Mouse (Mus musculus): ENCODE measurements at regions not wholly inside any gene's neighbourhood (a gene's known extent, or its start where the extent isn't known, plus 50 kb on each side); places are given as distances from the start of the nearest gene placed in this dataset.

DNA sequence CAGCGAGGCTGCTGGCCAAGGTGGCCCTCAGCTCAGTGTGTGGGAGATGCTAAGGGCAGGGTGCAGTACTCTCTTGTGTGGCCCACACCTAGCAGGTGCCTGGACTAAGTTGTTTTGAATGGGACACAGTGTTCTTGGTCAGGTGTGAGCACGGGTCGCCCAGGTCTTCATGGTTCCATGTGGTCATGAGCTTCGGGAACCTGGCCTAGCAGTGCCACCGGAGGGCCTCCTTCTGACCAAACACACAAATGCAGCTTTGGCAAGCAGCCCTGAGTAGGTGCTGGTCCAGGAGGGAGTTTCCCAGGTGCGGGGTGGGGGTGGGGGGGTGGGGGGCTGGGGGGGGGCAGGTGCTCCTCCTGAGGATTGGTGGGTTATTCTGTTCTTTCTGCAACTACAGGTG is 127.6 kb downstream of the Gadd45g start:
- Histone ChIP-seq H3K4me1 (ENCODE audit: control insufficient read depth, insufficient read depth, low read length) (no peaks in the 10 kb centered on the region), H3K27ac (ENCODE audit: control insufficient read depth, insufficient read depth, low read depth, low read length) (no peak overlapping the region), H3K36me3 (ENCODE audit: control insufficient read depth, insufficient read depth, low read length) (no peaks in the 10 kb centered on the region), H3K4me3 (ENCODE audit: control insufficient read depth, low read depth, low read length) (no peak overlapping the region), H3K27me3 (ENCODE audit: control insufficient read depth, insufficient read depth, low read length) (no peaks in the 10 kb centered on the region)
- TF ChIP-seq CTCF (IDR thresholded peaks at IDR 0.05; ENCODE audit: control insufficient read depth, insufficient read depth, insufficient replicate concordance, low read depth, low read length) = no peak
- no peak for TF ChIP-seq POLR2A (IDR thresholded peaks at IDR 0.05; ENCODE audit: control insufficient read depth, low read depth, low read length)

- Histone ChIP-seq H3K27me3 (ENCODE audit: control insufficient read depth, insufficient read depth, low read length) (no peaks in the 10 kb centered on the region), H3K36me3 (ENCODE audit: control insufficient read depth, insufficient read depth, low read length) (no peaks in the 10 kb centered on the region), H3K4me3 (ENCODE audit: control insufficient read depth, low read depth, low read length) (no peak overlapping the region), H3K4me1 (ENCODE audit: control insufficient read depth, insufficient read depth, low read length) (no peaks in the 10 kb centered on the region), H3K27ac (ENCODE audit: control insufficient read depth, insufficient read depth, low read depth, low read length) (no peak overlapping the region)
- TF ChIP-seq POLR2A (IDR thresholded peaks at IDR 0.05; ENCODE audit: control insufficient read depth, low read depth, low read length) (no peak), CTCF (IDR thresholded peaks at IDR 0.05; ENCODE audit: control insufficient read depth, insufficient read depth, insufficient replicate concordance, low read depth, low read length) (no peak)
Measured at GRCm38 (mm10) chr13:51975330-51975729, 128.9 kb downstream of the Gadd45g start.

DNA sequence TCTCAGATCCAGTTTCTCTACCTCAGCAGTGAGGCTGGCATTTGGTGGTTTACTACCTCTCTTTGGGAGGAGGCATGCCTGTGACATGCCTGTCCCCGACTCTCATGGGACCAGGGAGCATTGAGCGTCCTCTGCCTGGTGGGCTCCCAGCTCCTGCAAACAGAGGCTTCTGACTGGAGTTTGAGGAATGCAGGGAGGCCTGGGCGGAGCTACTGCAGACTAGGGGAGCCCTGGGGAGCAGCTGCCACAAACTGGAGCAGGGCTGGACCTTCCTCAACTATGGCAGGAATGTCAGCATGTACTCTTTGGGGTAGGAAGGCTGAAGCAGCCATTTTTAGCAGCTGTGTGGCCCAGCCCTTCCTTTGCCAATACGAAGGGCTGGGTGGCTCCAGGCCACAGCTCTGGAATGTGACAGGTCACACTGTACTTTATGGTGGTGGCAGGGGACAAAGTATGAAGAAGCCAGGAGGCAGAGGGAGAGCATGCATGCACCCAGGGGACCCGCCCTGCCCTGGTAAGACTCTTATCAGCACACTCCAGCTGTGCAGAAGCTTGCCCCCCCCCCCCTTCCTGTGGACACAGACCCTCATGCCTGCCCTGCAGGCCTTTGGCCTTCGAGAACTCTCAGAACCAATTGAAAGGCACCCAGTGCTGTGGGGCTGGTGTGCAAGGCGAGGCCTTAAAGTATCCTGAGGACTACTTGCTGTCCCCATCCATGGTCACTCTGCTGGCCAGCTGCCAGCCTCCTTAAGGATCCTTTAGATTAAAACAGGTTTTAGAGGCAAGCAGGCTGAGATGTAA is 129.5 kb downstream of the Gadd45g start:
- no peak overlapping the region for H3K4me3 ChIP-seq (ENCODE audit: control insufficient read depth, low read depth, low read length)
- TF ChIP-seq CTCF (IDR thresholded peaks at IDR 0.05; ENCODE audit: control insufficient read depth, insufficient read depth, insufficient replicate concordance, low read depth, low read length) = no peak
- TF ChIP-seq POLR2A (IDR thresholded peaks at IDR 0.05; ENCODE audit: control insufficient read depth, low read depth, low read length) = no peak

DNA sequence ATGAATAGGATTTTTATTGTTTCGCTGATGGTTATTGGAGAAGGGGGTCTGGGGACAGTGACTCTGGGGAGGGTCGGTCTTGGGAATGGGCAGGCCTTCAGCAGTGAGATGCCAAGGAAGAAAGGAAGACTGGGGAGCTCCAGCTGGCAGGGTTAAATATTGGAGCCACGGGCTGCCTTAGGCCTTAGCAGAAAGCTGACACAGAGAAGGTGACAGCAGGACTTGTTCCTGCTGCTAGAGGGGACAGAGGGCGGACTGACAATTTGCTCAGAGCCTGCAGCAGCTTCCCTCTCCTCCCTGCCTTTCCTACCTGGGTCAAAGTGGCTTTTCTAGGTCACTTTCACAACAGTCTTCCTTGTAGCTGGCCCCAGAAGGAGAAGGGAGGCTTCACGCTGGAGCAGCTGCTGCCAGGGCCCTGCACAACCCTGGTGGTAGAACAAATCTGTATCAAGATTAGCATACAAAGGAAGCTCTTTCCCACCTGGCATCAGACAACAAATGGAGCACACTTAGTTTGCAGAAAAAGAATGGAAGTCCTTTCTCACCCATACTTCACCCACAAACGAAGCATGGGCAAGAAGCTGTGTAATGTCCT is 130.2 kb downstream of the Gadd45g start:
- no peaks in the 10 kb centered on the region for H3K4me1 ChIP-seq (ENCODE audit: control insufficient read depth, insufficient read depth, low read length)
- no peaks in the 10 kb centered on the region for H3K36me3 ChIP-seq (ENCODE audit: control insufficient read depth, insufficient read depth, low read length)
- no peaks in the 10 kb centered on the region for H3K27me3 ChIP-seq (ENCODE audit: control insufficient read depth, insufficient read depth, low read length)
- TF ChIP-seq CTCF (IDR thresholded peaks at IDR 0.05; ENCODE audit: control insufficient read depth, insufficient read depth, insufficient replicate concordance, low read depth, low read length) (no peak), POLR2A (IDR thresholded peaks at IDR 0.05; ENCODE audit: control insufficient read depth, low read depth, low read length) (no peak)
- H3K4me3 ChIP-seq (ENCODE audit: control insufficient read depth, low read depth, low read length) = no peak overlapping the region
- no peak overlapping the region for H3K27ac ChIP-seq (ENCODE audit: control insufficient read depth, insufficient read depth, low read depth, low read length)

More for the DNA sequence above, 129.5 kb downstream of the Gadd45g start:
- H3K27me3 ChIP-seq (ENCODE audit: control insufficient read depth, insufficient read depth, low read length) = no peaks in the 10 kb centered on the region
- no peaks in the 10 kb centered on the region for H3K36me3 ChIP-seq (ENCODE audit: control insufficient read depth, insufficient read depth, low read length)
- H3K27ac ChIP-seq (ENCODE audit: control insufficient read depth, insufficient read depth, low read depth, low read length) = no peak overlapping the region
- H3K4me1 ChIP-seq (ENCODE audit: control insufficient read depth, insufficient read depth, low read length) = no peaks in the 10 kb centered on the region

GRCm38 (mm10) chr13:51979301-51979977 is 133.0 kb downstream of the Gadd45g start:
- no peak overlapping the region for H3K4me3 ChIP-seq (ENCODE audit: control insufficient read depth, low read depth, low read length)
- H3K4me1 ChIP-seq (ENCODE audit: control insufficient read depth, insufficient read depth, low read length) = no peaks in the 10 kb centered on the region
- no peaks in the 10 kb centered on the region for H3K27me3 ChIP-seq (ENCODE audit: control insufficient read depth, insufficient read depth, low read length)
- no peak overlapping the region for H3K27ac ChIP-seq (ENCODE audit: control insufficient read depth, insufficient read depth, low read depth, low read length)
- H3K36me3 ChIP-seq (ENCODE audit: control insufficient read depth, insufficient read depth, low read length) = no peaks in the 10 kb centered on the region
- TF ChIP-seq POLR2A (IDR thresholded peaks at IDR 0.05; ENCODE audit: control insufficient read depth, low read depth, low read length) = no peak
- TF ChIP-seq CTCF (IDR thresholded peaks at IDR 0.05; ENCODE audit: control insufficient read depth, insufficient read depth, insufficient replicate concordance, low read depth, low read length) = no peak

DNA sequence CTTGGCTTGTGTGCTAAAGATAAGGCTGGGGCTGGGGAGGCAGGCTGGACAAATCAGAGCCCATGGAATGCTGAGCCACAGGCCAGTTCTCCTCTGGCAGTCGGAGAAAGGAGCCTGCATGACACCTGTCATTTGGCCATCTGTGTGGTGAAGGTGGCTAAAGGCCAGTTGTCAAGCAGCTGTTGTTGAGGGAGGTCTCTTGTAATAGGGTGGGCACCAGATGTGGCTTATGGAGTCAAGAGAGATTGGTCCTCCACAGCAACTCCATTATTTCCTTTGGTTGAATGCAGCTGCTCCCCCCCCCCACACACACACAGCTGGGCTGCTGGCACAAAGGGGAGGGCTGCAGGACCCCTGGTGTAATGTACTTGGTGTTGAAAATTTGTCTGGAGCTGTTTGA is 133.9 kb downstream of the Gadd45g start:
- H3K27me3 ChIP-seq (ENCODE audit: control insufficient read depth, insufficient read depth, low read length) = no peaks in the 10 kb centered on the region
- H3K4me3 ChIP-seq (ENCODE audit: control insufficient read depth, low read depth, low read length) = no peak overlapping the region
- no peak overlapping the region for H3K27ac ChIP-seq (ENCODE audit: control insufficient read depth, insufficient read depth, low read depth, low read length)
- H3K36me3 ChIP-seq (ENCODE audit: control insufficient read depth, insufficient read depth, low read length) = no peaks in the 10 kb centered on the region
- H3K4me1 ChIP-seq (ENCODE audit: control insufficient read depth, insufficient read depth, low read length) = no peaks in the 10 kb centered on the region
- TF ChIP-seq CTCF (IDR thresholded peaks at IDR 0.05; ENCODE audit: control insufficient read depth, insufficient read depth, insufficient replicate concordance, low read depth, low read length) (no peak), POLR2A (IDR thresholded peaks at IDR 0.05; ENCODE audit: control insufficient read depth, low read depth, low read length) (no peak)

DNA sequence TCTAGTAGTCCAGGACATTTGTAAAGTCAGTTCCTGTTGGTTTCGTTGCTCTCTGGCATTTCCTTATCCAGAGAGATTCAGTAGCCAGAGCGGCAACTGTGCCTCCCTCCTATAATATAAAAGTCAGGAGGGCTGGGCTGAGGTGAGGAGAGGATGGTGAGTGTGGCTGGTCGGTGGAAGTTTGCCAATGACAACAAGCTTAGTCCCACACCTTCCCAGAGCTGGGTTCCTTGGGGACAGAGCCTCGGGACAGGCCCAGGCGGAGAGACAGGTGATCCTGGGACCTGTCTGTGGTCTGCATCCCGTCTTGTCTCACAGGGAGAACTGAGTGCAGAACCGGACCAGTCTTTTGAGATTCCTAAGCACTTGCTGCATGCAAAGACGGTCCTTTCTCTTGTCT is 136.5 kb downstream of the Gadd45g start:
- Histone ChIP-seq H3K27ac (ENCODE audit: control insufficient read depth, insufficient read depth, low read depth, low read length) (no peak overlapping the region), H3K4me3 (ENCODE audit: control insufficient read depth, low read depth, low read length) (no peak overlapping the region), H3K27me3 (ENCODE audit: control insufficient read depth, insufficient read depth, low read length) (no peaks in the 10 kb centered on the region), H3K4me1 (ENCODE audit: control insufficient read depth, insufficient read depth, low read length) (no peaks in the 10 kb centered on the region), H3K36me3 (ENCODE audit: control insufficient read depth, insufficient read depth, low read length) (no peaks in the 10 kb centered on the region)
- TF ChIP-seq CTCF (IDR thresholded peaks at IDR 0.05; ENCODE audit: control insufficient read depth, insufficient read depth, insufficient replicate concordance, low read depth, low read length) (no peak), POLR2A (IDR thresholded peaks at IDR 0.05; ENCODE audit: control insufficient read depth, low read depth, low read length) (no peak)
